Mouse (Mus musculus): ENCODE results near the gene Gm38394. TPM values are rescaled to one million over a fixed set of nuclear protein-coding genes. Genes with fewer than 3 reads are reported as not detected.
"Not testable (repeated sequence)": the region's sequence is repeated elsewhere in the genome, so short reads cannot be mapped to it uniquely, and the experiment has no call there.

Gm38394 gene
- polyA plus RNA-seq, 1 experiment from 2014 or later, result 6.2 TPM

GRCm38 (mm10) chr1:133685749-133686519, 24.8 kb upstream of the Gm38394 start:
- Histone ChIP-seq H3K36me3 (no peaks in the 10 kb centered on the region), H3K27ac (no peak overlapping the region), H3K27me3 (ENCODE audit: low read depth, poor library complexity, severe bottlenecking) (no peaks in the 10 kb centered on the region), H3K4me1 (peaks cover 12% of the 10 kb centered on the region), H3K4me3 (no peak overlapping the region), H3K9me3 (replicated peaks) (no peaks in the 10 kb centered on the region)
- DNase-seq (ENCODE audit: low spot score), result no peak
- WGBS, result 88% methylated on average over 10 of the region's 10 CpGs

GRCm38 (mm10) chr1:133671801-133672200, 10.7 kb upstream of the Gm38394 start:
- H3K36me3 ChIP-seq, result no peaks in the 10 kb centered on the region
- 83% methylated on average over 3 of the region's 3 CpGs for WGBS
- no peaks in the 10 kb centered on the region for H3K4me1 ChIP-seq
- H3K27me3 ChIP-seq (ENCODE audit: low read depth, poor library complexity, severe bottlenecking), result no peaks in the 10 kb centered on the region
- no peak overlapping the region for H3K4me3 ChIP-seq
- H3K9me3 ChIP-seq (replicated peaks), result no peaks in the 10 kb centered on the region
- no peak for DNase-seq (ENCODE audit: low spot score)
- no peak overlapping the region for H3K27ac ChIP-seq

- no peaks in the 10 kb centered on the region for H3K9me3 ChIP-seq (replicated peaks)
- no peak overlapping the region for H3K27ac ChIP-seq
- H3K4me1 ChIP-seq, result no peaks in the 10 kb centered on the region
- 93% methylated on average over 3 of the region's 3 CpGs for WGBS
- DNase-seq (ENCODE audit: low spot score), result no peak
- no peak overlapping the region for H3K4me3 ChIP-seq
- H3K36me3 ChIP-seq, result no peaks in the 10 kb centered on the region
- H3K27me3 ChIP-seq (ENCODE audit: low read depth, poor library complexity, severe bottlenecking), result no peaks in the 10 kb centered on the region
These were observed 10.1 kb upstream of the Gm38394 start for GRCm38 (mm10) chr1:133671266-133671665.

- no peaks in the 10 kb centered on the region for H3K36me3 ChIP-seq
- H3K4me3 ChIP-seq, result no peak overlapping the region
- no peak for DNase-seq (ENCODE audit: low spot score)
- WGBS, result 84% methylated on average over 6 of the region's 6 CpGs
- H3K4me1 ChIP-seq, result no peaks in the 10 kb centered on the region
- H3K27ac ChIP-seq, result no peak overlapping the region
- no peaks in the 10 kb centered on the region for H3K27me3 ChIP-seq (ENCODE audit: low read depth, poor library complexity, severe bottlenecking)
- H3K9me3 ChIP-seq (replicated peaks), result no peaks in the 10 kb centered on the region
These were observed 9.7 kb upstream of the Gm38394 start for GRCm38 (mm10) chr1:133670776-133671175.

- Histone ChIP-seq H3K36me3 (no peaks in the 10 kb centered on the region), H3K4me3 (no peak overlapping the region), H3K9me3 (replicated peaks) (no peaks in the 10 kb centered on the region), H3K4me1 (no peaks in the 10 kb centered on the region), H3K27ac (no peak overlapping the region), H3K27me3 (ENCODE audit: low read depth, poor library complexity, severe bottlenecking) (no peaks in the 10 kb centered on the region)
- DNase-seq (ENCODE audit: low spot score), result no peak
- WGBS, result 84% methylated on average over 12 of the region's 12 CpGs
These were observed 9.1 kb upstream of the Gm38394 start for GRCm38 (mm10) chr1:133670190-133670589.

GRCm38 (mm10) chr1:133668618-133669017, 7.5 kb upstream of the Gm38394 start:
- no peak overlapping the region for H3K27ac ChIP-seq

GRCm38 (mm10) chr1:133667721-133668120, 6.6 kb upstream of the Gm38394 start:
- Histone ChIP-seq H3K36me3 (no peaks in the 10 kb centered on the region), H3K27me3 (ENCODE audit: low read depth, poor library complexity, severe bottlenecking) (no peaks in the 10 kb centered on the region), H3K27ac (no peak overlapping the region), H3K9me3 (replicated peaks) (no peaks in the 10 kb centered on the region), H3K4me3 (no peak overlapping the region), H3K4me1 (no peaks in the 10 kb centered on the region)
- DNase-seq (ENCODE audit: low spot score), result no peak
- WGBS, result 39% methylated on average over 7 of the region's 7 CpGs

More at GRCm38 (mm10) chr1:133668618-133669017, 7.5 kb upstream of the Gm38394 start:
- DNase-seq (ENCODE audit: low spot score), result no peak
- no peak overlapping the region for H3K4me3 ChIP-seq
- no peaks in the 10 kb centered on the region for H3K27me3 ChIP-seq (ENCODE audit: low read depth, poor library complexity, severe bottlenecking)
- WGBS, result 89% methylated on average over 3 of the region's 3 CpGs
- H3K36me3 ChIP-seq, result no peaks in the 10 kb centered on the region
- no peaks in the 10 kb centered on the region for H3K4me1 ChIP-seq
- H3K9me3 ChIP-seq (replicated peaks), result no peaks in the 10 kb centered on the region

- H3K36me3 ChIP-seq; H3K27me3 ChIP-seq (ENCODE audit: low read depth, poor library complexity, severe bottlenecking); H3K27ac ChIP-seq; DNase-seq (ENCODE audit: low spot score); H3K4me1 ChIP-seq; H3K9me3 ChIP-seq (replicated peaks); H3K4me3 ChIP-seq: not testable (repeated sequence)
- WGBS, result 78% methylated on average over 8 of the region's 8 CpGs
These were observed 4.6 kb upstream of the Gm38394 start for GRCm38 (mm10) chr1:133665713-133666112.

- no peak for DNase-seq (ENCODE audit: low spot score)
- 73% methylated on average over 11 of the region's 11 CpGs for whole genome bisulfite sequencing
- no peak overlapping the region for H3K27ac ChIP-seq
These were observed 3.3 kb upstream of the Gm38394 start for GRCm38 (mm10) chr1:133664203-133664970.

GRCm38 (mm10) chr1:133663427-133663826, 2.3 kb upstream of the Gm38394 start:
- Histone ChIP-seq H3K4me3 (no peak overlapping the region), H3K27ac (no peak overlapping the region), H3K36me3 (peaks cover 13% of the 10 kb centered on the region), H3K9me3 (replicated peaks) (no peaks in the 10 kb centered on the region), H3K27me3 (ENCODE audit: low read depth, poor library complexity, severe bottlenecking) (no peaks in the 10 kb centered on the region), H3K4me1 (peaks cover 13% of the 10 kb centered on the region)
- 83% methylated on average over 4 of the region's 4 CpGs for WGBS
- no peak for DNase-seq (ENCODE audit: low spot score)

More at GRCm38 (mm10) chr1:133664203-133664970, 3.3 kb upstream of the Gm38394 start:
- no peaks in the 10 kb centered on the region for H3K27me3 ChIP-seq (ENCODE audit: low read depth, poor library complexity, severe bottlenecking)
- H3K36me3 ChIP-seq, result peaks cover 3% of the 10 kb centered on the region
- H3K4me3 ChIP-seq, result no peak overlapping the region
- H3K4me1 ChIP-seq, result peaks cover 10% of the 10 kb centered on the region
- no peaks in the 10 kb centered on the region for H3K9me3 ChIP-seq (replicated peaks)

GRCm38 (mm10) chr1:133662941-133663340, 1.8 kb upstream of the Gm38394 start:
- no peak overlapping the region for H3K4me3 ChIP-seq
- DNase-seq (ENCODE audit: low spot score), result no peak
- peaks cover 18% of the 10 kb centered on the region for H3K4me1 ChIP-seq
- 97% methylated on average over 7 of the region's 7 CpGs for WGBS
- H3K36me3 ChIP-seq, result peaks cover 18% of the 10 kb centered on the region
- H3K9me3 ChIP-seq (replicated peaks), result no peaks in the 10 kb centered on the region
- H3K27ac ChIP-seq, result no peak overlapping the region
- no peaks in the 10 kb centered on the region for H3K27me3 ChIP-seq (ENCODE audit: low read depth, poor library complexity, severe bottlenecking)

GRCm38 (mm10) chr1:133660466-133661202, 484 bp downstream of the Gm38394 start, which contains the start of gene Zbed6:
TSS of gene Zbed6 (minus strand) at chr1:133660885.
- 1% methylated on average over 40 of the region's 41 CpGs for WGBS
- H3K4me1 ChIP-seq, result peaks cover 32% of the 10 kb centered on the region

More at GRCm38 (mm10) chr1:133660466-133661202, 484 bp downstream of the Gm38394 start, which contains the start of gene Zbed6:
- Histone ChIP-seq H3K27ac (peak within 1 kb of the TSS; percentile 97), H3K9me3 (replicated peaks) (no peaks in the 10 kb centered on the region), H3K4me3 (peak within 1 kb of the TSS; percentile 89), H3K36me3 (peaks cover 39% of the 10 kb centered on the region), H3K27me3 (ENCODE audit: low read depth, poor library complexity, severe bottlenecking) (no peaks in the 10 kb centered on the region)
- DNase-seq (ENCODE audit: low spot score), result peak; percentile 86

Measured in limb, embryonic 10.5 days (tissue).